Mouse (Mus musculus): ENCODE results near the gene Ccnd2.

DNA sequence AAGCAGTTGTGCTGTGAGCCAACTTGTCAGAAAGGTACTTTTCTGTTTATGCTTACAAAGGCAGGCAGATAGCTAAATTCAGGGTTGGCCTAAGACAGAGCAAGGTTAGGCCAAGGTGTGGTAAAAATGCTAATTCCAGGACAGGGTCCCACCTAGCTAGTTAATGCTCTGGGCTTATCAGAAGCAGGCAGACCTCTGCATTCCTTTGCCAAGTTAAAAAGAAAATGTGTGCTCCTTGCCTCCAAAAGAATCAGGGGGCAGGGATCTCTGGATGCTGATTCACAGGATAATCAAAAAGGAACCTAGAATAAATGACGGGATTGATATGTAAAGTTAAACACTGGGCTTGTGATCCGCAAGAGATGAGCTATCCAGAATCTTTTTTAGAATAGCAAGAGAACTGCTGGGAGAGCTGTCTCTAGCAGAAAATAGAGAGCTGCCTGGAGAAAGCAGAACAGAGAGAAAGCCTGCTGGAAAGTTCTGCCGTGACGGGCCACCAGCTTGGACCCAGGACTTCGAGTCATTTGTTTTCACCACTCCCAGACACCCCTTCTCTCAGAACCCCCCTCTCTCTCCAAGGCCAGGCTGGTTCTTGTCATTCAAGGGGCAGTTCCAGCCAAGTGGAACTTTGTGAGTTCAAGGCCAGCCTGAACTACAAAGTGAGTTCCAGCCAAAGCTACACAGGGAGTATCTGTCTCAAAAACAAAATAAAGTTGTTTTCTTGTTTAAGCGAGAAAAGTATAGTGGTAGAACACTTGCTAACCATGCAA, 48.3 kb downstream of the Ccnd2 start:
- no peak for TF ChIP-seq SMC3 (IDR thresholded peaks at IDR 0.05; ENCODE audit: low read depth, low read length)
- no peak for TF ChIP-seq E2F4 (IDR thresholded peaks at IDR 0.05; ENCODE audit: borderline replicate concordance, low read depth, low read length)
- no peak for TF ChIP-seq POLR2A (IDR thresholded peaks at IDR 0.05; ENCODE audit: control insufficient read depth in 1 of 2, insufficient read depth in 1 of 2, low read depth in 1 of 2, low read length in 2 of 2, poor library complexity in 1 of 2)
- TF ChIP-seq ZKSCAN1 (IDR thresholded peaks at IDR 0.05; ENCODE audit: low read depth, low read length) = no peak
- TF ChIP-seq CTCF (IDR thresholded peaks at IDR 0.05 in 2 of 3, conservative IDR thresholded peaks at IDR 0.05 in 1 of 3; ENCODE audit: control insufficient read depth in 1 of 3, insufficient read depth in 1 of 3, low read depth in 2 of 3, low read length in 3 of 3, poor library complexity in 1 of 3, severe bottlenecking in 1 of 3) = no peak
- no peak for TF ChIP-seq ZC3H11A (IDR thresholded peaks at IDR 0.05; ENCODE audit: low read depth, low read length)
- TF ChIP-seq HCFC1 (IDR thresholded peaks at IDR 0.05; ENCODE audit: low read depth, low read length) = no peak
- no peak for TF ChIP-seq BHLHE40 (IDR thresholded peaks at IDR 0.05; ENCODE audit: borderline replicate concordance, low read depth, low read length)
- no peak for TF ChIP-seq GATA1 (IDR thresholded peaks at IDR 0.05; ENCODE audit: low read depth, low read length)
- no peak for TF ChIP-seq EP300 (IDR thresholded peaks at IDR 0.05; ENCODE audit: low read depth in 1 of 2, low read length in 2 of 2)
- TF ChIP-seq ZNF384 (IDR thresholded peaks at IDR 0.05; ENCODE audit: low read depth, low read length) = no peak

Data from MEL (cell line).